Mouse (Mus musculus) heart, embryonic 16.5 days (tissue): Measurements from ENCODE around the gene Hdac7. TPM values are rescaled to one million over a fixed set of nuclear protein-coding genes. Genes with fewer than 3 reads are reported as not detected.

Source experiments
- ATAC-seq: fragments of 200-750 bp; cut with Nextera tagmentation; replicated peaks from 2 replicates; pipeline ENCODE4 v1.8.0; 2017; ENCODE audit warnings: moderate number of reproducible peaks; ENCODE audit not compliant: insufficient read depth, low FRiP score; ENCODE audit errors: extremely low read depth
- H3K27ac ChIP-seq: fragments of 300-500 bp; sonication (generic); 2 replicates; pipeline ENCODE4 v1.5.1; 2014; ENCODE audit warnings: mild to moderate bottlenecking, low read length, control low read depth, moderate library complexity
- H3K27me3 ChIP-seq: fragments of 300-500 bp; sonication (generic); 2 replicates; pipeline ENCODE4 v1.6.1; 2014; ENCODE audit warnings: low read length, mixed read lengths; ENCODE audit not compliant: control insufficient read depth, insufficient read depth
- H3K36me3 ChIP-seq: fragments of 300-500 bp; sonication (generic); 2 replicates; pipeline ENCODE4 v1.6.1; 2014; ENCODE audit not compliant: control insufficient read depth, insufficient read depth
- H3K4me1 ChIP-seq: fragments of 300-500 bp; sonication (generic); 2 replicates; pipeline ENCODE4 v1.6.1; 2014; ENCODE audit warnings: low read length, mixed read lengths; ENCODE audit not compliant: control insufficient read depth, insufficient read depth
- H3K4me2 ChIP-seq: fragments of 300-500 bp; sonication (generic); 2 replicates; pipeline ENCODE4 v1.6.1; 2014; ENCODE audit warnings: low read depth, mild to moderate bottlenecking, control low read depth, low read length
- H3K4me3 ChIP-seq: fragments of 300-500 bp; sonication (generic); 2 replicates; pipeline ENCODE4 v1.5.1; 2014; ENCODE audit warnings: mild to moderate bottlenecking, control low read depth, low read length
- H3K9ac ChIP-seq: fragments of 300-500 bp; sonication (generic); 2 replicates; pipeline ENCODE4 v1.6.1; 2014; ENCODE audit warnings: low read length, control low read depth
- H3K9me3 ChIP-seq: fragments of 300-500 bp; sonication (generic); replicated peaks from 2 replicates; pipeline ENCODE4 v1.6.1; 2016; ENCODE audit warnings: low read length; ENCODE audit not compliant: control insufficient read depth
- WGBS: fragments of 180-500 bp; shearing (Covaris S2); extraction: QIAGEN DNeasy Blood & Tissue Kit; methylation state at CpG from one replicate; pipeline ENCODE4 v1.1.7; 2014; 5-methylcytosine and 5-hydroxymethylcytosine counted together
- polyA plus RNA-seq: library from polyadenylated mRNA; unstranded; fragments of >200 nt; fragmentation: Nextera tagmentation; extraction: Ambion mirVana; gene quantifications from 2 replicates; pipeline ENCODE4 v1.2.1, GENCODE M21; 2015

Hdac7 gene
- polyA plus RNA-seq, 1 experiment from 2014 or later = 31.7 TPM

DNA sequence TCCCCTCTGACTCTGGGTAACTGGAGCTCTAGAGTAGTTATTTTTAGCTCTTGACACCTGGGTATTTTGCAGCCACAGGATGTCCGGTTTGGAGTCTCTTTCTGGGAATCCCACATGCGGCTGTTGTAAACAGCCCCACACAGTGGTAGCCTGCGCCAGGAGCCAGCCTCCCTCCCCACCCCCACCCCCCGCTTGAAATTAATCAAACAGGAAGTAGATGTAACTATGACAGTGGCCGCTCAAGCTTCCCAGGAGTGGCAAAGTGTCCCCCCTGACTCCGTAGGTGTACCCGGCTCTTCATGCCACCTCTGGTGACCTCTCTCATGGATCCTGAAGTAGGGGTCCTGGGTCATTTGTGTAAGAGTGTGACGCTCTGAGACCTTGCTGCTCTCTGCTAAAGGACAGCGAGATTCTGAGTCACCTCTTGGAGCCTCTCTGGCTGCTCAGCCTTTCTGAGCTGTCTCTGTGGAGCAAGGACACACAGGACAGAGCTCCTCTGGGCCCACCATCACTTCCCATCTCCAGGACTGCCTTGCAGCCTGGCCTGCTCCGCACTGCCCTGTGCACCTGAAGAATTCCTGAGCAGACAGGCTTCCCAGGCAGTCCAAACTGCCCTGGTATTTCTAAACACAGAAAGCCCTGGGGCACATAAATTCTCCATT lies 22.9 kb downstream of the Hdac7 start:
- Histone ChIP-seq H3K4me1 (peaks cover 61% of the 10 kb centered on the region), H3K27me3 (no peaks in the 10 kb centered on the region), H3K4me2 (peak overlapping the region; percentile 36), H3K36me3 (0 out of 2 replicates have a peak, but pooled peaks cover 3% of the 10 kb centered on the region), H3K27ac (peak overlapping the region; percentile 85), H3K9me3 (no peaks in the 10 kb centered on the region), H3K4me3 (no peak overlapping the region), H3K9ac (peak overlapping the region; percentile 45)
- ATAC-seq = peak; percentile 34
- WGBS = 20% methylated on average over 10 of the region's 10 CpGs

DNA sequence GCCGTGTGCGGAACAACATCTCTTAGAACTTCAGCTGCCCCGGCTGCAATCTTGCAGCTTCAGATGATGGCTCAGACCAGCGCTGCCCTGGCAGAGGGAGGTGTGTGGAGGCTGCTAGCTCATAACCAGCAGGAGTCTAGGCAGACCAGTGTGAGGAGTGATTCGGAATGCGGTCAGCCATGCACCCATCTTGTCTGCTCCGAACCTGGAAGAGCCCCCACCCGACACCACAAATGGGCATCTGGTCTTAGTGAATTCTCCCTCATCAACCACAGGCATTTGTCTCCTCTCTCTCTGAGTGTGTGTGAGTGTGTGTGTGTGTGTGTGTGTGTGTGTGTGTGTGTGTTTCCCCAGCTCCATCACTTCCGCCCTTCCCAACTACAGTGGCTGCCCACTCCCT lies 24.4 kb downstream of the Hdac7 start:
- Histone ChIP-seq H3K9ac (no peak overlapping the region), H3K27ac (no peak overlapping the region), H3K4me2 (no peak overlapping the region), H3K4me1 (peaks cover 51% of the 10 kb centered on the region), H3K36me3 (peaks cover 8% of the 10 kb centered on the region; the same call in 1 of the 2 replicates), H3K27me3 (no peaks in the 10 kb centered on the region), H3K9me3 (no peaks in the 10 kb centered on the region), H3K4me3 (no peak overlapping the region)
- 86% methylated on average over 9 of the region's 9 CpGs for WGBS
- ATAC-seq = no peak

GRCm38 (mm10) chr15:97816199-97816994 lies 27.9 kb downstream of the Hdac7 start:
- Histone ChIP-seq H3K9ac (no peak overlapping the region), H3K4me2 (no peak overlapping the region), H3K36me3 (peaks cover 8% of the 10 kb centered on the region), H3K9me3 (no peaks in the 10 kb centered on the region), H3K27me3 (no peaks in the 10 kb centered on the region), H3K4me1 (peaks cover 50% of the 10 kb centered on the region), H3K27ac (no peak overlapping the region), H3K4me3 (no peak overlapping the region)
- ATAC-seq = no peak
- WGBS = 85% methylated on average over 17 of the region's 17 CpGs

GRCm38 (mm10) chr15:97815254-97815653 lies 29.0 kb downstream of the Hdac7 start:
- peaks cover 41% of the 10 kb centered on the region for H3K4me1 ChIP-seq
- H3K36me3 ChIP-seq = peaks cover 12% of the 10 kb centered on the region
- no peak for ATAC-seq
- H3K27me3 ChIP-seq = no peaks in the 10 kb centered on the region
- 89% methylated on average over 4 of the region's 4 CpGs for WGBS
- no peak overlapping the region for H3K4me2 ChIP-seq
- H3K4me3 ChIP-seq = no peak overlapping the region
- no peak overlapping the region for H3K27ac ChIP-seq
- H3K9ac ChIP-seq = no peak overlapping the region
- H3K9me3 ChIP-seq = no peaks in the 10 kb centered on the region

DNA sequence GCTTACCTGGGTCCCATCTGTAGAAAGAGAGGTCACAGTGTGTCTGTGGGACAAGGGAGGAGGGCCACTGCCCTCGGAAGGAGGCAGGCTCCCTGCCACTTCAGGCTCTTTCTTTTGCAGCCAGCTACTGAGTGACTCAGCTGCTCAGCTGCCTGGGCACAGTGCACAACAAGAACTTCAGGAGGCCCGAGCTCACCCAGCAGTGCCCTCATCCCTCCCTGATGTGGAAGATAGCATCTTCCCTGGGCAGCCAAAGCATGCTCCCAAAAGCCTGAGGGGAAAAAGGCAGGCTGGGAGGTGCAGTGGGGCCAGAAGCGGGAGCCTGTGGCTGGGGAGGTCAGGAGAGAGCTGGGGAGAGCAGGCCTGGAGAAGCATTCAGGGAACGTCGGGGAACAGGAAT lies 29.6 kb downstream of the Hdac7 start:
- no peak for ATAC-seq

GRCm38 (mm10) chr15:97813452-97814204 lies 30.7 kb downstream of the Hdac7 start:
- no peaks in the 10 kb centered on the region for H3K9me3 ChIP-seq
- no peak for ATAC-seq
- peaks cover 38% of the 10 kb centered on the region for H3K4me1 ChIP-seq
- whole genome bisulfite sequencing = 54% methylated on average over 21 of the region's 21 CpGs
- H3K27ac ChIP-seq = peak overlapping the region; percentile 81
- no peaks in the 10 kb centered on the region for H3K27me3 ChIP-seq
- H3K4me3 ChIP-seq = no peak overlapping the region
- H3K9ac ChIP-seq = no peak overlapping the region
- peaks cover 21% of the 10 kb centered on the region for H3K36me3 ChIP-seq
- H3K4me2 ChIP-seq = no peak overlapping the region

More for the DNA sequence above, 29.6 kb downstream of the Hdac7 start:
- H3K9me3 ChIP-seq = no peaks in the 10 kb centered on the region
- no peak overlapping the region for H3K4me3 ChIP-seq
- peaks cover 39% of the 10 kb centered on the region for H3K4me1 ChIP-seq
- WGBS = 41% methylated on average over 5 of the region's 5 CpGs
- H3K9ac ChIP-seq = no peak overlapping the region
- no peaks in the 10 kb centered on the region for H3K27me3 ChIP-seq
- peaks cover 14% of the 10 kb centered on the region for H3K36me3 ChIP-seq
- H3K4me2 ChIP-seq = no peak overlapping the region
- H3K27ac ChIP-seq = peak overlapping the region; percentile 8; the same call in 1 of the 2 replicates

- Histone ChIP-seq H3K4me1 (peaks cover 38% of the 10 kb centered on the region), H3K4me2 (no peak overlapping the region), H3K4me3 (no peak overlapping the region), H3K27me3 (no peaks in the 10 kb centered on the region), H3K9ac (no peak overlapping the region; the same call in 1 of the 2 replicates), H3K9me3 (no peaks in the 10 kb centered on the region), H3K36me3 (peaks cover 21% of the 10 kb centered on the region), H3K27ac (peak overlapping the region; percentile 81)
- no peak for ATAC-seq
- 74% methylated on average over 7 of the region's 7 CpGs for WGBS
Observed at GRCm38 (mm10) chr15:97812875-97813274, 31.4 kb downstream of the Hdac7 start.

DNA sequence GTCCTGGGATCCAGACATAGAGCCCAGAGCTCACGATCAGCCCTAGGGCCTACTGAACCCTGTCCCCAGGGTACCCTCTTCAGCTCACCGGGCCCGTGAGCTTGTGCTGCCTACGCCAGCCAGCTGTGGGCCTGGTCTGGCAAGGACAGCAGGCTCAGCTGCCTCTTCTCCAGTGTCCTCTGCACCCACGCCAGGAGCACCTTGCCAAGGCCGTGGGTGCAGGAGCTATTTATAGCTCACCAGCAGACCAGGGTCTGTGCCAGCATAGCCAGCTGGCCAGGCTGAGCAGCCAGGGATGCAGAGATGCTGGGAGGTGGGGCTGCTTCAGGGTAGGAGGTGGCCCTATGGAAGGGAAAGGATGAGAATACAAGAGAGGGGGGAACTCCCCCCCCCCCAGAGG lies 32.2 kb downstream of the Hdac7 start:
- peaks cover 26% of the 10 kb centered on the region for H3K36me3 ChIP-seq

More for the DNA sequence above, 32.2 kb downstream of the Hdac7 start:
- peak; percentile 68 for ATAC-seq
- H3K4me2 ChIP-seq = no peak overlapping the region
- H3K27ac ChIP-seq = peak overlapping the region; percentile 81
- H3K9ac ChIP-seq = peak overlapping the region; percentile 53
- H3K4me1 ChIP-seq = peaks cover 38% of the 10 kb centered on the region
- no peak overlapping the region for H3K4me3 ChIP-seq
- WGBS = 32% methylated on average over 6 of the region's 6 CpGs
- no peaks in the 10 kb centered on the region for H3K9me3 ChIP-seq
- H3K27me3 ChIP-seq = no peaks in the 10 kb centered on the region
